Mouse (Mus musculus): ENCODE results near the gene Kcnma1.

Gene Kcnma1

DNA sequence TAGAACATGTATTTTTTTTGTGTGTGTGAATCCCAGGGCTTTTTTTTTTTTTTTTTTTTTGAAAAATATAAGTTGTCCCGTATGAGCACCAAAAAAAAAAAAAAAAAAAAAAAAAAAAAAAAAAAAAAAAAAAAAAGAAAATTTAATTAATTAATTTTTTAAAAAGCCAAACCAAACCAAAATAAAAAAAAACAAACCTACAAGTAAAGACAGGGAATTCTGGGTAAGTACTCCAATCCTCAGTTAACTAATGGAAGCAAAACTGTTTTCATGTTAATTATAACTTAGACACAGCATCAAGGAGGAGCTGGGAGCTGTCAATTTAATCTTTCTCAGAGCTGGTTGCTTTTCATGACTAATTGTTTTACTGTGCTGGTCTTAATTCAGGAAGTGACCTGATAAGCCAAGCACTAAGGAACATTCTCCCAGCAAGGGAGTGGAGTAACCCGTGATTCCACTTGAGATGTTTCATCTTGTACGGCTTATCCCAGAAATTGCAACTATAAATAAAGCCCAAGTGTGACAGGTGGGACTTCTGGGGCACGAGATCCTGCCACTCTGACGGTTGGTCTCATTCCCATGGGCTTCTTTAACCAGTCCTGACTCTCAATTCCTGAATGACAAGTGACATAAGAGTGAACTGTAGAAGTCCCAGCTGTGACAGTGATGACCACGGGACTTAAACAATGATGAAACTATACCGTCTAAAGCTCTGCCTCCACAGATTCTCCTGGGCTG, 424.4 kb downstream of the Kcnma1 start:
- DNase-seq: no peak

- no peak for DNase-seq
These were observed 426.8 kb downstream of the Kcnma1 start for GRCm38 (mm10) chr14:23587451-23587850.

DNA sequence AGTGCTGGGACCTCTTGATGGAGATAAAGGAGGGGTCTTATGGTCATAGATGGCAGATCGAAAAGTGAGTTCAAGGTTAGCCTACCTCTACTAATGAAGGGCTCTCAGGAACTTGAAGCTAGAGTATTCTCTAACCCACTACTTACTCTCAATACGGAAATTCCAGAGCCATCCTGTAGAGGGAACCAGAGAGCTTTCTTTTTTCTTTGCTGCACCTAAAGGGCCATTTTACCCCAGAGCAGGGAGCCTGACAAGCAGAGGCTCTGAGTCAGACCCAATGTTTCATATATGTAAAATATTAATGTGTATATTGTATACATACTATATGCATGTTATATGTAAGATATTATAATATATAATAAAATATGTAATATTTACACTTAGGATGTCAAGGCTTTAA, 431.1 kb downstream of the Kcnma1 start:
- DNase-seq: peak; percentile 36 to 50

DNA sequence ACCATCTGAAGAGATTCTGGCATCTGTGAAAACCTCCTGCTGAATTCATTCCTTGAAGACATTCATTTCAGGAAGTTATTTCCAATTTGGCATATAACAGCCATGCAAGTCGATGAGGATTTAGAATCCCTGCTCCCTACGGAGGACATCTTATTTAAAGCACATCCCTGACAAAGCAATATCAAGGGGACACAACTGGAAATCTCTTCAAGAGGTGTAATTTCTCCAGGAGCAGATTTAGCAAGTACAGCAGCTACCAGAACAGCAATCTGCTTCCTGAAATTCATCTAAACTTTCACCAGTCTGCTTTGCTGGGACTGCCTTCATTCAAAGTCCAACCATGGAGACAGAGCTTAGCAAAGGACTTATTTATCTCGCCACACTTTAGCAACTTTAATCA, 433.0 kb downstream of the Kcnma1 start:
- no peak for DNase-seq

GRCm38 (mm10) chr14:23575951-23576350, 438.3 kb downstream of the Kcnma1 start:
- peak in 1 of 2 experiments; percentile 17 for DNase-seq

- no peak for DNase-seq
These were observed 440.2 kb downstream of the Kcnma1 start for GRCm38 (mm10) chr14:23574136-23574535.

- DNase-seq: no peak
These were observed 440.9 kb downstream of the Kcnma1 start for GRCm38 (mm10) chr14:23573385-23573784.

DNA sequence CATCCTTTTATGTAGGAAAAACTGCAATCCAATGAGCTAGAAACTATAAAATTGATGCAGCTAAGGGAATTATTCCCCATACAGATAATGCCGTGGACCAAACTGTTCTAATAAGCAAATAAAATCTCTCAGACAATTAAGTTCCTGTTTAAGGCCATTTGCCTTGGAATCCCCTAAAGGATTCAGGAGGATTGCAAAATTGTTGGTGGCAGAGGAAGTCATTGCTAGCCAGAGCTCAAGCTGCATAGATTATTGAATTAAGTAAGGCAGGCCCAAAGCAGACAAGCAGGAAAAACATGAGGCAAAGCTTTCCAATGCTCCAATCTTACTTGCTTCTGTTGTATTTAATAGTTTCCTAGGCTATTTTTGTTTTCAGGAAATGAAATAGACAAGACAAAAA, 441.5 kb downstream of the Kcnma1 start:
- no peak for DNase-seq

GRCm38 (mm10) chr14:23570251-23570650, 444.0 kb downstream of the Kcnma1 start:
- DNase-seq: peak; percentile 12 to 15

DNA sequence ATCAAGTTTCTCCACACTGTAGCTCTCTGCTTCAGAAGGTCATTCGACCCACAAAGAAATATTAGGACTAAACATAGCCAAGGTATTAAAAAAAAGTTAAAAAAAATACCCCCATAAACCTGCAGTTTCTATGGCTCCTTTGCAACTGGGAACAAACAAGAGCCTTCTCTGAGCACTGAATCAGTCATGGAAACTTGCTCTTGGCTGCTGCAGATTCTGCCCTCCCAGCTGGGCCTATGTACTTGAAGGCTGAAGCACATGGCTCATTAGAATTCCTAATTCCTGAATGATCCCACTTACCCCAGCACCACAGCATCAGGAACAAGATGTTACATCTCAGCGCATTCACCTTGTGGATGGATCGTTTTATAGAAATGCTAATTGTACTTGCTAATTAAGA, 448.4 kb downstream of the Kcnma1 start:
- DNase-seq: no peak

DNA sequence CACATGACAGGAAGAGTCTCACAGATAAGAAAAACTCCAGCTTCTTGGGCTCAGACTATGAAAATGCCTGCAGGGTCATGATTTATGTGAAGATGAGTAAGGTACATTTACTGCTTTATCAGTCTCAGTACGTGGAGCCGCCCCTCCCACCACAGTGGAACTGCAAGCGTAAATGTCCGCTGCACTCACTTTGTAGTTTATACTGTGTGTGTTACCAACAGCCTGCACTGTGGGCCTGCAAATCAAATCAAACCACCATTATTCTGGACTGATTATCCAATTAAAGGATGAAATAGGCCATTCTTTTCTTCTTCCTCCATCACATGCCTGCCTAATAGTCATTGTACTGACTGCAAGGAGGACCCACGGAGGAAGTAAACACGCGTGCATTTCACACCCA, 449.8 kb downstream of the Kcnma1 start:
- no peak for DNase-seq

DNA sequence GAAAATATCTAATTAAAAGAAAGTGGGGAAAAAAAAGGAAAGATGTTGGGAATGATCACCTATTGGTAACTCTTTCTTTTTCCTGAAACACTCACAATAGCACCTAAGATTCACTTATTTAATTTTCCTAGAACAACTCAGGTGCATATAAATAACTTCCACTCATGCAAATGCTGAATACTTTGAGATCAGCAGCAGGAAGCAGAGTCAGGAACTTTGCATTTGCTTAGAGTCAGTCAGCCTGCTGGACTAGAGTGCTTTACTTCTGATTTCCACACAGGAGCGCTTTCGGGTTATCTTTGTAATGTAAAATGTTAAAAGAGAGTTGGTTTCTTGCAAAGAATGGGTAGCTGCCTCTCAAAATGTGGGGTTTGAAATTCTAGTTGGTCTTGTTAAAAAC, 451.1 kb downstream of the Kcnma1 start:
- DNase-seq: no peak

DNA sequence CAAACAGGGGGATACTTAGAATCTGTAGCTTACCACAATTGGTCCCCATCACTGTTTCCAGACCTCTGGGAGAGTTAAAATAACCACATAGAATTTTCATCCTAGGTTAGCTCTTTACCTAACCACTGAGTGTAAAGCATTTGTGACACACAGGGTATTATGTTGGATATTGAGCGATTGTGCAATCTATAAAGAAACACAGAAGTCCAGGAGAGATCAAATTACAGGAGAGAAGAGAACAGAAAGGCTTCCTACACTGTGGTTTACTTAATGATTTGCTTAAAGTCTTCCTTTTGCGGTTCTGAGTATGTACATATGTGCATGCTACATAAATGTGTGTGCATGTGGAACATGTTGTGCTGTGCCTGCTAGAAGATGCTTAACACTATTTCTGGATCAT, 458.6 kb downstream of the Kcnma1 start:
- no peak for DNase-seq

DNA sequence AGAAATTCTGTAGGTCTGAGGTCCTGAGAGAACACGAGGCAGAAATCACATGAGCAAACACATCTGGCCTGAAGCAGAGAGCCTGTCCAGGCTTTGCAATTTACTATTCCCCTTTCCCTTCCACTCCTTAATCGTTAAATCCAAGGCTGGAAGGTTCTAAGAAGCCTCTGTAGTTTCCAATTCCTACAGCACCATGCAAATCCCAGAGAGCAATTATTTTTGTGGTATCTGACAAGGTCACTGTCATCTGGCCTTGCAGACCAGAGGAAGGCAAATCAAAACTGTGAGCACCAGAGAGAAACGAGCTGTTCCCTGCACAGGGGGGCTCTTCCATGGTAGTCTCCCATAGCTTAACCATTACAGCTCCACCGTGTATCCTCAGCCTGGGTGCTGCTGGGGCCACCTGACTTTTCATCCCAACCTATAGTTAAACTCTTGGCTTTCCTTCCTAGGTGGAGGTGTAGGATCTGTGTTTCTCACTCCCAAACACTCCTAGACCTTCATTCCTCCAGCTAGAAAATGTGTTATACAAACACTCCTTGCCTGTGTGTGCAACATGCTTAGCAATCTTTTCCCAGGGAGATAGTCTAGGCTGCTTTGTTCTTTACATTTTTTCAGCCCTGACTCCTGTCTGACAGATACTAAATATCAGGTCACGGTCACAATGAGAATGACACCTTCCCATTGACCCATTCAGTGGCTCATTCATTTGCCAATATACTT, 461.9 kb downstream of the Kcnma1 start:
- DNase-seq: no peak

GRCm38 (mm10) chr14:23550467-23550866, 463.8 kb downstream of the Kcnma1 start:
- DNase-seq: no peak

DNA sequence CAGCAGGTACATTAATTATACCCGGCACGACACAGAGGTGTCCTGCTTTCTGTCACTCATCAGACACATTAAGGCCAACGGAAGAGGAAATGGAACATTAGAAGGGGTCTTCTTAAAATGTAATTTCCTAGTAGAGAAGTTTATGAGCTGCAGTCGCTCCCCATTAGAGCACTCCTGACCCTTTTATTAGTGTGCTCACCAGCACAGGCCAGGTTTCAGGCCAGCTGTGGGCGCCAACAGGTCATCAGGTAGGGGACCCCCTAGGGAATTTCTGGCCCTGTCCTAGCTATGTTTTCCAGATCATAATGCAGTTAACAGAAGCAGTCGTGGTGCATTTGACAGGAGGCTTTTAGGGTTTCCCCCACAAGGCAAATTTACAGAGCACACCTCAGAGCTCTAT, 472.2 kb downstream of the Kcnma1 start:
- DNase-seq: no peak

GRCm38 (mm10) chr14:23539621-23540020, 474.7 kb downstream of the Kcnma1 start:
- DNase-seq: no peak

GRCm38 (mm10) chr14:23533346-23533745, 480.9 kb downstream of the Kcnma1 start:
- no peak for DNase-seq

GRCm38 (mm10) chr14:23531735-23532525, 482.4 kb downstream of the Kcnma1 start:
- no peak for DNase-seq

DNA sequence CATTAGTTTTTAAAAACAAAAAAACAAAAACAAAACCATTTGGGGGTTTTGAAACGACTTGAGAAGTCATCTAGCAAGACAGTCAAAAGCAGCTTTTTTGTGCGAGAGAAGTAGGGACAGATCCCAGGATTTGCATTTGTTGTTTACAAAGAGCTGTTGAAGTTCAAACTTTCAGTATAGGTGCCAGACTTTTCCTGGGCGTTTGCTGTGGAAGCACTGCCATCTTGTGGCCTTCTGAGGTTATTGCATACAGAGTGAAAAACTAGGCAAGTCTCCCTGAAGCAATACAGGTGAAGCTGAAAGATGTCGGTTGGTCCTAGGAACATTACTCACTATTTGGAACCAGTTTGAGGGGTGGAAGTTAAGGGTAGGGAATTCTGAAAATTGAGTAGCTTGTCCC, 484.6 kb downstream of the Kcnma1 start:
- DNase-seq: peak; percentile 39 to 55

- DNase-seq: no peak
These were observed 485.1 kb downstream of the Kcnma1 start for GRCm38 (mm10) chr14:23529229-23529628.

DNA sequence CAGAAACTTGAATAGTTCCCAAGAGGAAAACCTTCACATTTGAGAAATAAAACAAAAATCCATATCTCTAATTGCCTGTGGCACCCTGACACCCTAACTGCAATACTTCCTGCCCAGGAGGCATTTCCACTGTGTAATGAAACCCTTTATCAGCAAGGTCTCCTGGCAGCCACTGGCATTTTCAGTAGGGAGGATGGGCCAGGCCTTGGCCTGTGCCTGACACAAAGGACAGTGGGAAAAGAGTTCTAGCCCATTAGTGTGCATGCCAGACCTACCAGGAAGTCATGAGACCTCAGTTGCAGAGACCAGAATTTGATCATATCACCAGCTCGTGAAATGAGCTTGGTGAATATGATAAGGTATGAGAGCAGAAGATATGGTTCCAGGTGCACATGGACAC, 488.4 kb downstream of the Kcnma1 start:
- DNase-seq: no peak

DNA sequence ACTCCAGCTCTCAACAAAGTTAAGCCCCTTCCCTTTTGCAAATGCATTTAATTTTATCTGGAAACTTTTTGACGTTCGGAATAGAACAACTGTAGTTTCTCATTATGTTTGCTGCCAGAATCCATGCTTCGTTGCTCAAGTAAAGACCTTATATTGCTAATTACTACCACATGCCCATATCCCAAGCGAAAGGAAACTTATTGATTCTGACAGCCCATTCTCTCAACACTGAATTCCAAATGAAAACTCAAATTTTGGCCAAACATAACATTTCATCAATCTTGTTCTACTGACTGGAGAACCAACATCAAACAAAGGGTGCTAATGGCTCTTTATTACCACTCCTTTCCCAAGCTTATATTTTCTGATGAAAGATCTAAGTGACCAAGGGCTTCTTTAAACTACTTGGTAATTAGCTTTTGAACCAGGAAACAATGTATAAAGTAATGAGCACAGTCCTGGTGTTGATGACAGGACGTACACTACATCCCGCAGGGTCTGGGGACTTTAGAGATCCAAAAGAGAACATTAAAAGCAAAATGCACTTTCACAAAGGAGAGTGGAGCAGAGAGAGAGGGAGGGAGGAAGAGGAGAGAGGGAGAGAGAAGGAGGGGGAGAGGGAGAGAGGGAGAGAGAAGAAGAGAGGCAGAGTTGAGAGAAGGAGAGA, 490.3 kb downstream of the Kcnma1 start:
- no peak for DNase-seq

Data from cerebellum, adult 18-20 months (tissue).